Mouse (Mus musculus) c-Kit-positive CD71-negative TER-119-negative erythroid progenitor cells, embryonic 14.5 days (primary cell): Measurements from ENCODE around the gene Aip.

Source experiments
- DNase-seq: peaks from one replicate; pipeline ENCODE4 v3.0.0-alpha.2; 2013; ENCODE audit warnings: low read depth

Gene Aip

GRCm38 (mm10) chr19:4125741-4126696 lies at the start of gene Aip:
Gene Aip, minus strand, starts transcription at chr19:4125858.
- DNase-seq: peak; percentile 93

- DNase-seq: no peak
These were observed 47.3 kb upstream of the Aip start for GRCm38 (mm10) chr19:4172925-4173324.

- DNase-seq: no peak
These were observed 46.0 kb upstream of the Aip start for GRCm38 (mm10) chr19:4171393-4172290.

GRCm38 (mm10) chr19:4170723-4171392 lies 45.2 kb upstream of the Aip start:
- DNase-seq: no peak

GRCm38 (mm10) chr19:4169810-4170209 lies 44.2 kb upstream of the Aip start:
- DNase-seq: no peak

GRCm38 (mm10) chr19:4169378-4169784 lies 43.7 kb upstream of the Aip start:
- peak; percentile 92 for DNase-seq

GRCm38 (mm10) chr19:4166678-4167476 lies 41.2 kb upstream of the Aip start:
- DNase-seq: no peak

- no peak for DNase-seq
These were observed 39.1 kb upstream of the Aip start for GRCm38 (mm10) chr19:4164721-4165120.

- DNase-seq: no peak
These were observed 38.4 kb upstream of the Aip start for GRCm38 (mm10) chr19:4164100-4164499.

GRCm38 (mm10) chr19:4163543-4163887 lies 37.9 kb upstream of the Aip start:
- DNase-seq: no peak

GRCm38 (mm10) chr19:4162646-4163542 lies 37.2 kb upstream of the Aip start, which contains the start of gene Rps6kb2:
Gene Rps6kb2, minus strand, starts transcription at chr19:4163354.
- peak; percentile 89 for DNase-seq

GRCm38 (mm10) chr19:4159049-4159448 lies 33.4 kb upstream of the Aip start:
- no peak for DNase-seq

GRCm38 (mm10) chr19:4156771-4157170 lies 31.1 kb upstream of the Aip start:
- no peak for DNase-seq

- DNase-seq: no peak
These were observed 30.5 kb upstream of the Aip start for GRCm38 (mm10) chr19:4156073-4156579.

GRCm38 (mm10) chr19:4155223-4156072 lies 29.8 kb upstream of the Aip start:
- no peak for DNase-seq

GRCm38 (mm10) chr19:4154437-4155222 lies 29.0 kb upstream of the Aip start:
- no peak for DNase-seq

GRCm38 (mm10) chr19:4153232-4153654 lies 27.6 kb upstream of the Aip start, which contains the start of gene Ptprcap:
Gene Ptprcap, plus strand, starts transcription at chr19:4153604.
- no peak for DNase-seq
